Mouse (Mus musculus): ENCODE data around the gene Tmem161b. TPM values are rescaled to one million over a fixed set of nuclear protein-coding genes. Genes with fewer than 3 reads are reported as not detected.
"Not testable (repeated sequence)": the region's sequence is repeated elsewhere in the genome, so short reads cannot be mapped to it uniquely, and the experiment has no call there.

The Tmem161b gene
- total RNA-seq (2021), result 10 to 100 TPM; 11.8 to 16.3 TPM

DNA sequence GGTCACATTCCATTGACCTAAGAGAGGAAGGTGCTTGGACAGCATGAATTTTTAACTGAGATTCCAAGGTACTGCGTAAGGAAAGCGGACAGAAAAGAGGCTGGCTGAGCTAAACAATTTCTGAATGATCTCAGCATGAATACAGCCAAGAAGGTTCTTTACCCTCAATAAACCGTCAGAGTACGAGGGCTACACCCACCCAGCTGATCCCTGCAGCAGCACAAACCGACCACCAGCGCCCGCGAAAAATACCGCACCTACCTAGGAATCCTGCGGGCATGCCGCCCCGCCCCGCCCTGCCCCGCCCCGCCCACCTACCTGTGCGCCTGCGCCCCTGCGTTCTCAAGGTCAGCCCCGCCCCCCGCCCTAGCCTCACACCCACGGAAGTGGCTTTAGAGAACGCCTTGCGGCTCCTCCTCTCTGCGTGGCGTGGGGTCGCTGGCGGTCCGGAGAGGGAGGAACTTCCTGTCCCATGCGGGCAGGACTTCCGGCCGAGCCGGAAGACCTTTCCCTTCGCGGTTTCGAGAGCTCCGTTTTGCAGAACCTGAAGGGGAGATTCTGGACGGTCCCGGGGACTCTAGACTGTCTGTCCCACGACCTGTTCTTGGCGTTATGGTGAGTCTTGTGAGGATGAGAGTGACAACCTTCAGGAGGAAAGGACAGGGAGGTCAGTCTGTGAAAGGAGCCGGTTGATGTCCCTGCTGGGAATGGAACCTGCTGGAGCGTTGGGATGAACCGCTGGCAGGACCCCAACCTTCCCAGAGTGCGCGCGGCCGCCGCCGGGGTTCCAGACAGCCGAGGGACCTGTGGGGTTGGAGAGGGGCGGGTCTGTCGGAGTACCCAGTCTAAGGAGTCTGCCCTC lies at the start of gene Tmem161b:
Gene Tmem161b (plus strand): TSS at position 477 of the 862 bp plus-strand sequence.
- DNase-seq, result peak; percentile 85 to 86
- intact Hi-C loops (cut with DNase I), result loop anchor here (5.0 to 10.0 kb wide), 2 partner anchors 125 to 487 kb away; no protein-coding TSS in a partner anchor

DNA sequence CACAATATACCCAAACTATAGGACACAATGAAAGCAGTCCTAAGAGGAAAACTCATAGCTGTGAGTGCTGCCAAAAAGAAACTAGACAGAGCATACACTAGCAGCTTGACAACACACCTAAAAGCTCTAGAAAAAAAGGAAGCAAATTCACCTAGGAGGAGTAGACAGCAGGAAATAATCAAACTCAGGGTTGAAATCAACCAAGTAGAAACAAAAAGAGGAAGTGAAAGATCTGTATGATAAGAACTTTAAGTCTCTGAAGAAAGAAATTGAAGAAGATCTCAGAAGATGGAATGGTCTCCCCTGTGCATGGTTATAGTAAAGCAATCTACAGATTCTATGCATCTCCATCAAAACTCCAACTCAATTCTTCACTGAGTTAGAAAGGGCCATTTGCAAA lies 36.3 kb upstream of the Tmem161b start:
- DNase-seq; intact Hi-C loops (cut with DNase I): not testable (repeated sequence)

DNA sequence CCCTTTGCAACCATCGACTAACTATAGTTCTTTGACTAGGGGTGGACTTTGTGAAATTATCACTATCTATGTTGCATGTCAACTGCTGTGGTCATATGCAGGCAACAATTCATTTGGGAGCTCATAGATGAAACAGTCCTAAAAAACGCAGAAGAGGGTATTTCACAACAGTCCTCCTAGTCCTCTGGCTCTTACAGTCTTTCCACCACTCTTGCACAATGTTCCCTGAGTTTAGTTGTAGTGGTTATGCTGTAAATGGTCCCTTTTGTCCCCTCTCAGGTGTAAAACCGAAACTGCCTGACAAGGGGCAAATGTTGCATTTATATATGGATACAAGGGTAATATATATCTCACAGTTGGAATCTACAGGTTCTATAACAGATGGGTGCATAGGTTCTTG lies 29.4 kb upstream of the Tmem161b start:
- intact Hi-C loops (cut with DNase I), result no loop called here
- no peak for DNase-seq

DNA sequence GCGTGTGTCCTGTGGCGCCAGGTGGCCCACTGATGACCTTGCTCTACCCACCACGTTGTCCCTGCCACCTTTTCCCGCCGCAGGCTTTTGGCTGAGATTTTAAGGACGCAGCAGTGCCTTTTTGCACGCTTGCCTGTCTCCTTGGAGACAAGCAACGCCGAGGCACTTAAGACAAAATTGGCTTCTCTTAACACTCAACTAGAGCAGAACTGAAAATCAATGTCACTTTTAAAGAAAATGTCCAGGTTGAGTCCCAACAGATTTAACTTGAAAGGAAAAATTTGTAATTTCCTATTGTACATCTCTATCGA lies 541 bp downstream of the Tmem161b start:
- intact Hi-C loops (cut with DNase I), result loop anchor here (5.0 to 10.0 kb wide), 2 partner anchors 125 to 488 kb away; no protein-coding TSS in a partner anchor
- no peak for DNase-seq

DNA sequence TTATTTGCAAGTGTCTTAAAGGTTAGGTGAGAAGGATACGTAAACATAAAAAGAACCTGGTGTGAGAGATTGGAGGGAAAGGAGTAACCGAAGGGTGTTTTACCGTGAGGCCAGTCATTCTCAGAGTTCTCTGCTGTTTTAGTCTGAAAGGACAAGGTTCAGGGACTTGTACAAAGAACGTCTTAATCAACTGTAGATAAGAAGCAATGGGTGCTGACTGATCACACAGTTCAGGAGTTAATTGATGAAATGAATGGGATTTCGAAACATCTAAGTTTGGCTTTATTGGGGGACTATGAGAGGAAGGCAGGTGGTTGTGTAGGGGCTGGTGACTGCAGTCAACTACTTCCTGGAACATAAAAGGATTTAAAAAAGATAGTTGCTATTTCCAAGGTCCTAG lies 922 bp downstream of the Tmem161b start:
- intact Hi-C loops (cut with DNase I), result loop anchor here (5.0 to 10.0 kb wide), 2 partner anchors 124 to 488 kb away; no protein-coding TSS in a partner anchor
- DNase-seq, result no peak

DNA sequence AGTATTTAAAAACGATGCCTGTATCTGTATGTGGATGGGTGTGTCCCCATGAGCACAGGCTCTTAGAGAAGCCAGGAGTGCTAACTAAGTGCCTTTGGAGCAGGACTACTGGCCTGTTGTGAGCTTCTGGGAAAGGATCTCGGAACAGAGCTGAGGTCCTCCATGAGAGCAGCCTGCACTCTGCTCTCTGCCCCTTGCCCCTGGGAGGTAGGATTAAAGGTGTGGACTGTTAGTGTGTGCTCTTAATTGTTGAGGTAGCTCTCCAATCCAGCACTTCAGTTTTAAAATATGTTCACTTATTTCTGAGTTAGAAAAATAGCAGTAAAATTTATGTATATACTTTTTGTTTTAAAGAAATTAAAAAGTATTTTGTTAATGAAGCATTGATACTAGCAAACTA lies 11.9 kb downstream of the Tmem161b start:
- no peak for DNase-seq
- intact Hi-C loops (cut with DNase I), result no loop called here

DNA sequence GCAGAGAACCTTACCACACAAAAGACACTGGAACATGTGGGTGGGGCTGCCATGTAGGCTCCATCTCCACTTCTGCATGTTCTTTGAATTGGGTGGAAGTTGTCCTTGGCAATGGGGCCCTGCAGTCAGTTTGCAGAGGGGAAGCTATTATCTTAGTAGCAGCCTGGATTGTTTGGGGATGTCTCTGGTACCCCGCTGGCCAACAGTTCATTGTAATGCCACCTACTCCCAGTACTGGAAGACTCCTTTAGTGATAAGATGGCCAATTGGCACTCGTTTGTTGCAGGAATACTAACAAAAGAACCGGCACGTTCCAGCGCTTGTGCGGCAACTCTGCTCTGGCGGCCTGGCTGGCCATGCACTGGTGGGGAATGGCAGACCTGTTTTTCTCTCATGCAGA lies 14.7 kb downstream of the Tmem161b start:
- intact Hi-C loops (cut with DNase I), result no loop called here
- peak in 1 of 2 experiments; percentile 5 for DNase-seq

DNA sequence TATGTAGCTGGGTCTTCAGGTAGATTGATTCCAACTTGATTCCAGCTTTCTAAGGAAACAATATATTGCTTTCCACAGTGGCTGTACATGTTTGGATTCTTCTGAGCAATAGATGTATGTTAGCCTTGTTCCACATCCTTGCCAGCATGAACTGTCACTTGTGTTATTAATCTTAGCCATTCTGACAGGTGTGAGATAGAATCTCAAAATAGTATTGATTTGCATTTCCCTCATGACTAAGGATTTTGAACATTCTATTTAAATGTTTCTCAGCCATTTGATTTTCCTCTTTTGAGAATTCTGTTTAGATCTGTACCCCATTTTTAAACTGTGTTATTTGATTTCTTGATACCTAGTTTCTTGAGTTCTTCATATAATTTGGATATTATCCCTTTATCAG lies 16.1 kb downstream of the Tmem161b start:
- intact Hi-C loops (cut with DNase I), result no loop called here
- DNase-seq, result no peak

DNA sequence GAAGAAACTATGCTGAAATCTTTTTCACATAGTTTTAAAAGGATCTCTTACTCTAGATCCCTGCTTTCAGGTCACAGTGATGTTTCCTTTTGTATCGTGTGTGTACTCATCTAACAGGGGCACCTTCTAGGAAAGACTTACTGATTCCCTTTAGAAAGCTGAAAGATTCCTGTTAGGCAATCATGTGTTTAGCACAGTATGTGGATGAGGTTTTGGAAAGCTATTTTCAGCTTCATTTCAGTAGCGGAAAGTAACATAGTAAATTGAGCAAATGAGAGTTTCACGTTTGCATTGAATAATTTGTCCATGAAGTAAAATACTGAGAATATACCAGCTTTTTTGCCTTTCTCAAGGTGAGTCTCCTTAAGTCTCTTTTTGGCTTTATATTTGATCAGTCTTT lies 26.0 kb downstream of the Tmem161b start:
- intact Hi-C loops (cut with DNase I), result no loop called here

DNA sequence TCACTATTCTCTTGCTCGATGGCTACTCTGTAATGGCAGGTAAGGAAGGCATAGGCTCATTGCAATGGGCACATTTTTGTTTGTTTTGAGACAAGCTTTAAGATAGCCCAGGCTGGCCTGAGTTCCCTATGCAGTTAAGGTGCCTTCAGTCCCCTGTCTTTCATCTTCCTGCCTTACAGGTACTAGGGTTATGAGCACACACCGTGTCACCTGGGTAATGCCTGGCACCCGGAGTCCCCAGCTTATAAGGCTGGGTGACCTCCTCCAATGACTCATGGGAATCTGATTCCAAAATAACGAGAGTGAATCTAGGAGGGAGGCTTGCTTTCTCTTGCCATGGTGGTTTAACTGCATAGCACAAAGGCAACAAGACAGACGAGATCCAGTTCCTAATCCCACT lies 29.2 kb downstream of the Tmem161b start:
- DNase-seq, result no peak
- intact Hi-C loops (cut with DNase I), result no loop called here

More for the DNA sequence above, 26.0 kb downstream of the Tmem161b start:
- no peak for DNase-seq

DNA sequence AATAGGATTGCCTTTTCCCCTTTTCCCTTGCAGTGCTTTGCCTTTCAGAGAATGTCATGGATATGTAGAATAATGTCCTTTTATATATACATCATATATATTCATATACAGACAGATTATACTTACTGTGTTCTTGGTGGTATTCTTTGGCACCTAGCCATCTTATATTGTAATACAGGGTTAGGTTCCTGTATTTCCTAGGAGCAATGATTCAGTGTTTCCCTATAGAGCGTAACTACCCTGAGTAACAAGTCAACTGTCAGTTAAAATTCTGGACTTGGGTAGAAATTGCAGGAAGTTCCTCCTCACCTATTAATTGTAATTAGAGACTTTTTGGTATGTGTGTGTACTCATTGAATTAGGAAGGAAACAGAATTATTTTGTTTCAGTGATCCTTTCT lies 33.0 kb downstream of the Tmem161b start:
- no peak for DNase-seq
- intact Hi-C loops (cut with DNase I), result no loop called here

DNA sequence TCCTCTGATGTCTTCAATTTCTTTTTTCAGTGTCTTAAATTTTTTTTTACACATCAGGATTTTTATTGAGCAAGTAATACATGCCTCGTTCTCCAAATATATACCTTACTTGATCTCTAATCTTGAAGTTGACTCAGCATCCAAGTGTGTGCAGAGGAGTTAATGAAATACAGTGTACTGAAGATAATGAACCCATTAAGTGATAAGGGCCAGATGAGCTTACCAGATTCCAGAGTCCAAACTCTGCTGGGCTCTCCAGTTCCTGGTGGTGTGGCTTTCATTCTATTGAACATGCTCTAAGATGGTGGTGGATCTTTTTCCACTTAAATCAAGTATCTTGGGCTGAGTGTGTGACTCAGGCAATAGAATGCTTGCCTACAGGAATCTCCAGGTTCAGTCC lies 42.3 kb downstream of the Tmem161b start:
- intact Hi-C loops (cut with DNase I); DNase-seq: not testable (repeated sequence)

DNA sequence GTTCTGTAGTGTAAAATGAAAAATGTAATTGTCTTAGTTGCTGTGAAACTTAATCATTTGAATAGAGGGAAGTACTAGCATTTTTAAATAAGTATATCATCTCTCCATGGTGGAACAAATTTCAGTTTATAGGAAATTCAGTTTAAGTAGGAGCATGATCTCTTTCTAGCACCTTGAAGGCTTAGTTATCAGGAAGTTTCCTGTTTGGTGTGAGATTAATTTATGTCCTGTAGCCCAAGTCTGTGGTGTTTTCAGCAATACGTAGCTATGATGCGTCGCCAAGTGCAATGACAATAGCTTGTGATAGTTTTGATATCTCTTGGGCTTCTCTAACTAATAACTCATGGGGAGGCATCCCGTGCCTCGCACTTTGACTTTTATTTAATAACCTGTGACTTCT lies 54.1 kb downstream of the Tmem161b start:
- no peak for DNase-seq
- intact Hi-C loops (cut with DNase I), result no loop called here

DNA sequence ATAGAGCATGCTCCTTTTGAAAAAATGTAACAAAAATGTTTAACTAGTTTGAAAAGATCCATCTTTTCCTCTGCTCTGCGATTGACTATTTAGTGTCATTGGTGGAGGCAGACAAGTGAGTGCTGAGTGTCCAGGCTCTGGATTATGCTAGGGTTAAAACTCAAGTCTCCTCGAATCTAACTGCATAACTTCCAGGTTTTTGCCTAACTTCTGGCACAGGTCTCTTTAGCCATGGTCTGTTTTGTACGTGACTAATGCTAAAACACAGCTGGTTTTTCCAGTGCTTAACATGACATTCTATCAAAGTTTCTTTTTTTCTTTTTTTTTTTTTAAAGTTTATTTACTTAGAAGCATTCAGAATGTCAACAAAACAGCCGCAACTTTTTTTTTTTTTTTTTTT lies 58.3 kb downstream of the Tmem161b start:
- no peak for DNase-seq
- intact Hi-C loops (cut with DNase I), result no loop called here

DNA sequence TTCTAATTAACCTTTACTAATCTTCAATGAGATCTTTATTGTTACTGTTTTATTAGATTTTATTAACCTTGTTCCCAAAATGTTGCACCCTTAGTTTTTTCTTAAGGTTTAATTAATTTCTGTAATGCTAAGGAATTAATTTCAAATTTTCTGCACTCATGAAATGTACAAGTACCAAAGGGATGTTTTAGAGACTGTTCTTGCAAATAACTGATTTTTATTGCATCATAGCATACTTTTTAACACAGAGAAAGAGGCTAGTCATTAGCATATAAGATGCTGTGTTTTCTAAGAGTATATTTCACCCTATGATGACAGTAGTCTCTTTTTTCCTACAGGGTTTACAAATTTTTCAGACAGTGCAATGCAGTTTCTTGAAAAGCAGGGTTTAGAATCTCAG lies 60.9 kb downstream of the Tmem161b start:
- intact Hi-C loops (cut with DNase I), result no loop called here
- no peak for DNase-seq

DNA sequence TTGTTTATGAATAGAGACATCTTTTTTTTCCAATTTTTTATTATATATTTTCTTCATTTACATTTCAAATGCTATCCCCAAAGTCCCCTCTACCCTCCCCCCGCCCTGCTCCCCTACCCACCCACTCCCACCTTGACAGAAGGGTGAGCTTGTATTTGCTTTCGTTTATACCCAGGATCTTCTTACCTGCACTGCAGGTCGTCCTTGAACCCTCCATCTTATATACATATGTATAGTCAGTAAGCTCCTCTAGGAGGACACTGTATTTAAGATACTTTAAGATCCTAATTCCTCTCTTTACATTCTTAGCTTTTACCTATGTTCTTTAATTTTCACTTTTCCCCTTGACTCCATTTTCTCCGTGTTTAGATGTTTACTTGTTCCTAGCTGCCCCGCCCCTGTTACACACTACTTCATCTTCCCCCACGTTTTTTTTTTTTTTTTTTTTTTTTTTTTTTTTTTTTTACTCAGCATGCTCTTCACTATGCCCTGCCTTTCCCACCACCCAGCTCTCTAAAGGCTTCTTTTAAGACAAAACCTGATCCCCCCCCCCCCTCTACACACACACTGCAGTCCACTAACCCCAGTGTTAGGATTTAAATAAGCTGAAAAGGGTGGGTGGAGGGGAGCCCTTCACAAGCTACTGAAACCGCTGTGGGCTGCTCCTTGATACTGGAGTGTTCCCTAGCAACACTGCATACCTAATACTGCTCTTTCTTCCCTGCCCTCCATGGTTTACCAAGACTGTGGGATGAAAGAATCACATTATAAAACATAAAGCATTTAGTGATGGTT lies 62.9 kb downstream of the Tmem161b start:
- DNase-seq, result no peak
- intact Hi-C loops (cut with DNase I), result no loop called here

DNA sequence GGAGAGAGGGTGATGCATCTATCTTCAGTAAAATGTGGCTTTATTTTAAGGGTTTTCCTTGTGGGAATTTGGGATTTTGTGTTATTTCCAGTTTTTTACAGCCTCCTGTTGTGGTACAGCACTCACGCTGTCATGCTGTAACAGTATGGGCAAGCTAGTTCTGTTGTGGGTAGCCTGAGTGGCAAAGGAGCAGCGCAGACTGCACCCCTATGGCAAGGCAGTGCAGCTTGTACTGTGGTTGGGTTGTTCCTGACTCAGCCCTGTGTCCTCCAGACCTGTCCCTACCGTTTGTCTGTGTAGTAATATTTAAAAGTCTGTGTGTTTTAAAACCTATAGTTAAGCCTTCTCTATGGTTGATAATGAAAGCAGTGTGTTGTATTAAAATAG lies 63.5 kb downstream of the Tmem161b start:
- no peak for DNase-seq
- intact Hi-C loops (cut with DNase I), result no loop called here

DNA sequence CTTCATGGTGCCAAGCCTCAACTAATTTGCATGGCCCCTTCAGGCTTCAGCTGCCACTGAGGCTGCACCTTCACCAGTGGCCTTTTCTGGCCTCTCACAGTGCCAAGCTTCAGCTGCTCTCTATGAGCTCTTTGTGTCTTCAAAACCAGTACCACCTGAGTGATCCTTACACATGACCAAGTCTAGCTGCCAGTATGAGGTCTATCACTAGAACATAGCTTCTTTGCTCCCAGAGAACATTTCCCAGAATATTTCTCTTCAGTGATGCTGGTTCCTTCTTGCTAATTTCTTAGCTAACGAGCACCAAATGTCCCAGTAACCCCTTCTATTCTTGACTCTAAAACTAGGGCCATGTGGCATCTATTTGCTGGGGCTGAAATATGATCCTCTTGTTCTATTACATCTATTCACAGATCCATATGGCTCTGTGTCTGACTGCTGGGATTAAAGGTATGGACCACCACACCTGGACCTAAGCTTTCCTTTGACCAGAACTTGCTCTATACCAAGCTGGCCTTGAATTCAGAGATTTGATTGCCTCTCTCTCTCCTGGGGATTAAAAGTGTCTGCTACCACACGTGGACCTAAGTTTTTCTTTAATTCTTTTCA lies 77.5 kb downstream of the Tmem161b start:
- no peak for DNase-seq
- intact Hi-C loops (cut with DNase I), result no loop called here

DNA sequence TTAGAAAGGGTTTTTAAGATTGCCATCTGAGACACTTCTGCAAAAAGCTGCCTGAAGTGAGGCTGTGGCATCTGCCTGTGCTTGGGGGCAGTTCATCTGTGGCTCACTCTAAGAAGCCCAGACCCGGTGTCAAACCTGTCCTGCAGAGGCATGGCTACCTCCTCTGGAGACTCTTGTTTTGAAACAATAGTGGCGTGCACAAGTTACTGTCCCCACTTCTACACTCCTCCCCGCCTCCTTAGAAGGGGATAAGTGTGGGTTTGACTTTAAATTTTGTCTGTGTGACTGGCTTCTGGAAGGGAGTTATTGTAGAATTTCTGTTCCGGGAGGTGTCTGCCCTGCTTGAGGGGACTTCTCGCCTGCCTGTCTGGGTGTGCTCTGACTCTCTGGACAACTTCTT lies 121.2 kb downstream of the Tmem161b start:
- no peak for DNase-seq
- intact Hi-C loops (cut with DNase I), result no loop called here

DNA sequence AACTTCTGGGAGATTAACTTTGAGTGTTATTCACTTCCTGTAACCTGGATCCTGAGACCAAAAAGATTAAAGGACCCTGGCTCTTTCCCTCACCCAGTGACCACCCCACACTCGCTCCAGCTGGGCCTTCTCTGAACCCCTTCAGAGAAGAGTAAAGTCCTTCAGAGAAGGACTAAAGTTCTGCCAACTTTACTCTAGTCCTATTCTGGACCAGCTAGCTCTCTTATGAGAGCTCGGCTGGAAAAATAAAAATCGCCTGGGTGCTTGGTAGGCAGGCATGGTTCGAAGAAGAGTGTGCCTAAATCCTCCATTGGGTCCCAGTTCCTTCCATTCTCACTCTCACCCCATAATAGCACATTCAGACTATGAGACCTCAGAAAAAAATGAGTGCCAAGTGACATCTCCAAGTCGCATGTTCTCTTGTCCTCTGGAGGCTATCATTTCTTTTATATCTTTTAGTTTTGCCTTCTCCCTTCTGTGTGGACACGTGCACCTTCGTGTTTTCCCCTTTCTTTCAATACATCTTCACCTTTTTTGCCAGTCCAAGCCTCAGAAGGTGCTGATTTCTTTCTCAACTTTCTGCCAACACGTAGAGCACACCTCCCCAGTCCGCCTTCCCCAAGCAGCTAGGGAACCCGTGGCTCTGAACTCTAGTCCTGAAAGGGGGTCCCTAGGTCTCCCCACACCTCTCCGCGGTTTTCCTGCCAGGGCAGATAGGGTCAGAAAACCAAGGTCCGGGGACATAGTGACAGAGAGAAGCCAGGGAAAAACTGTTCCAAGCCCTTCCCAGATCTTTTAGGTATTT lies 121.8 kb downstream of the Tmem161b start:
- intact Hi-C loops (cut with DNase I), result no loop called here

More for the DNA sequence above, 121.8 kb downstream of the Tmem161b start:
- DNase-seq, result no peak
